Mouse (Mus musculus): ENCODE data around the gene Trim46. TPM values are rescaled to one million over a fixed set of nuclear protein-coding genes. Genes with fewer than 3 reads are reported as not detected.

Trim46 gene
- total RNA-seq (2021): 2.6 and 3.2 TPM in 2 replicates
- long read RNA-seq, partial matches to known transcripts: 0 of 2 reads
- long read RNA-seq, other reads (novel, unspliced or antisense): 2 of 2 reads

- peak; percentile 90 for DNase-seq
Measured at GRCm38 (mm10) chr3:89246261-89247100, at the start of gene Trim46. Gene Trim46 (minus strand): TSS chr3:89246309.

- no peak for DNase-seq
Measured at GRCm38 (mm10) chr3:89295685-89296230, 49.6 kb upstream of the Trim46 start.

- no peak for DNase-seq
Measured at GRCm38 (mm10) chr3:89294195-89294594, 48.1 kb upstream of the Trim46 start.

- no peak for DNase-seq
Measured at GRCm38 (mm10) chr3:89293247-89293918, 47.3 kb upstream of the Trim46 start.

GRCm38 (mm10) chr3:89292303-89292702, 46.2 kb upstream of the Trim46 start:
- DNase-seq: no peak

- no peak for DNase-seq
Measured at GRCm38 (mm10) chr3:89291874-89292273, 45.8 kb upstream of the Trim46 start.

GRCm38 (mm10) chr3:89288503-89288928, 42.4 kb upstream of the Trim46 start:
- no peak for DNase-seq

- no peak for DNase-seq
Measured at GRCm38 (mm10) chr3:89287286-89287685, 41.2 kb upstream of the Trim46 start.

- no peak for DNase-seq
Measured at GRCm38 (mm10) chr3:89285526-89285925, 39.4 kb upstream of the Trim46 start.

- DNase-seq: no peak
Measured at GRCm38 (mm10) chr3:89284261-89284660, 38.2 kb upstream of the Trim46 start.

GRCm38 (mm10) chr3:89282291-89282643, 36.2 kb upstream of the Trim46 start:
- DNase-seq: no peak

GRCm38 (mm10) chr3:89281579-89282290, 35.6 kb upstream of the Trim46 start:
- peak; percentile 87 for DNase-seq

GRCm38 (mm10) chr3:89280606-89281511, 34.8 kb upstream of the Trim46 start, which contains the start of gene Efna1:
Gene Efna1 (minus strand): TSS chr3:89281142.
- peak; percentile 47 for DNase-seq

- DNase-seq: no peak
Measured at GRCm38 (mm10) chr3:89280050-89280605, 34.0 kb upstream of the Trim46 start.

GRCm38 (mm10) chr3:89279153-89279890, 33.2 kb upstream of the Trim46 start:
- DNase-seq: peak; percentile 88

- DNase-seq: no peak
Measured at GRCm38 (mm10) chr3:89278643-89279042, 32.5 kb upstream of the Trim46 start.

- DNase-seq: no peak
Measured at GRCm38 (mm10) chr3:89278107-89278506, 32.0 kb upstream of the Trim46 start.

- no peak for DNase-seq
Measured at GRCm38 (mm10) chr3:89277281-89278021, 31.3 kb upstream of the Trim46 start.

GRCm38 (mm10) chr3:89276061-89276460, 30.0 kb upstream of the Trim46 start:
- no peak for DNase-seq
